Mouse (Mus musculus) bone marrow macrophage, adult 2 months (primary cell): ENCODE measurements around the gene Ankrd13b.

Source experiments
- CTCF ChIP-seq: IDR thresholded peaks from 2 replicates; pipeline ENCODE4 v1.5.1; 2012; ENCODE audit warnings: low read depth, mild to moderate bottlenecking, low read length, moderate library complexity
- POLR2A ChIP-seq: IDR thresholded peaks from 2 replicates; pipeline ENCODE4 v1.6.1; 2012; ENCODE audit warnings: mild to moderate bottlenecking, low read depth, low read length, borderline replicate concordance

GRCm38 (mm10) chr11:77495507-77495906, 6.0 kb upstream of the Ankrd13b start:
- TF ChIP-seq CTCF (no peak), POLR2A (no peak)
